Mouse (Mus musculus) intestine, embryonic 16.5 days (tissue): ENCODE results near the gene Mettl7a3. TPM values are rescaled to one million over a fixed set of nuclear protein-coding genes. Genes with fewer than 3 reads are reported as not detected.
"Not testable (repeated sequence)": the region's sequence is repeated elsewhere in the genome, so short reads cannot be mapped to it uniquely, and the experiment has no call there.

Source experiments
- ATAC-seq: fragments of 200-750 bp; cut with Nextera tagmentation; 2 replicates; pipeline ENCODE4 v1.8.0; 2017; ENCODE audit warnings: moderate TSS enrichment, moderate library complexity
- H3K27ac ChIP-seq: fragments of 300-500 bp; sonication (generic); 2 replicates; pipeline ENCODE4 v1.5.1; 2014; ENCODE audit warnings: mild to moderate bottlenecking, low read length
- H3K27me3 ChIP-seq: fragments of 300-500 bp; sonication (generic); replicated peaks from 2 replicates; pipeline ENCODE4 v1.6.1; 2014; ENCODE audit warnings: low read length, control low read depth, mixed read lengths; ENCODE audit not compliant: control insufficient read depth, insufficient read depth
- H3K36me3 ChIP-seq: fragments of 300-500 bp; sonication (generic); 2 replicates; pipeline ENCODE4 v1.6.1; 2014; ENCODE audit warnings: low read length, control low read depth; ENCODE audit not compliant: control insufficient read depth, insufficient read depth
- H3K4me1 ChIP-seq: fragments of 300-500 bp; sonication (generic); 2 replicates; pipeline ENCODE4 v1.6.1; 2014; ENCODE audit warnings: low read length, control low read depth, mixed read lengths; ENCODE audit not compliant: control insufficient read depth, insufficient read depth
- H3K4me2 ChIP-seq: fragments of 300-500 bp; sonication (generic); 2 replicates; pipeline ENCODE4 v1.6.1; 2014; ENCODE audit warnings: low read depth, low read length, control low read depth
- H3K4me3 ChIP-seq: fragments of 300-500 bp; sonication (generic); 2 replicates; pipeline ENCODE4 v1.5.1; 2014; ENCODE audit warnings: mild to moderate bottlenecking, low read length
- H3K9ac ChIP-seq: fragments of 300-500 bp; sonication (generic); 2 replicates; pipeline ENCODE4 v1.6.1; 2014; ENCODE audit warnings: low read depth, low read length
- H3K9me3 ChIP-seq: fragments of 300-500 bp; sonication (generic); 2 replicates; pipeline ENCODE4 v1.6.1; 2016; ENCODE audit warnings: low read length, control low read depth; ENCODE audit not compliant: control insufficient read depth
- WGBS: fragments of 180-500 bp; shearing (Covaris S2); extraction: QIAGEN DNeasy Blood & Tissue Kit; methylation state at CpG from one replicate; pipeline ENCODE4 v1.1.7; 2014; 5-methylcytosine and 5-hydroxymethylcytosine counted together
- polyA plus RNA-seq: library from polyadenylated mRNA; unstranded; fragments of >200 nt; fragmentation: Nextera tagmentation; extraction: Ambion mirVana; gene quantifications from 2 replicates; pipeline ENCODE4 v1.2.1, GENCODE M21; 2015

Mettl7a3 gene
- polyA plus RNA-seq, 1 experiment from 2014 or later, result not detected

DNA sequence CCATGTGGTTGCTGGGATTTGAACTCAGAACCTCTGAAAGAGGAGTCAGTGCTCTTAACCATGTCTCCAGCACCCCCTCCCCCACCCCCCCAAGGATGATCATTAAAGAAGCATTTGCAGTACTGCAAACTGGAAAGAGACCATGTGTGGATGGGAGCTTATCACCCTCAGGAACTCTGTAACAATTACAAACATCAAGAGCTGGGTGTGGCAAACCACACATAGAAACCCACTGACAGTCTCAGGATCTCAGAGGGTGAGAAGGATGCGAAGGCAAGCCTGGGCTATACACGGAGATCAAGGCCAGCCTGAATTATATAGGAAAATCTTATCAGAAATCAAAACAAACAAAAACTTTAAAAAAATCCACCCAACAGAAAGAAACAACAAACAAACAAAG lies 28.5 kb upstream of the Mettl7a3 start:
- Histone ChIP-seq H3K4me1 (no peaks in the 10 kb centered on the region), H3K27ac (no peak overlapping the region), H3K9me3 (no peaks in the 10 kb centered on the region), H3K27me3 (no peaks in the 10 kb centered on the region), H3K9ac (no peak overlapping the region), H3K4me3 (no peak overlapping the region), H3K4me2 (no peak overlapping the region), H3K36me3 (no peaks in the 10 kb centered on the region)
- 74% methylated on average over 2 of the region's 2 CpGs for WGBS
- no peak for ATAC-seq

DNA sequence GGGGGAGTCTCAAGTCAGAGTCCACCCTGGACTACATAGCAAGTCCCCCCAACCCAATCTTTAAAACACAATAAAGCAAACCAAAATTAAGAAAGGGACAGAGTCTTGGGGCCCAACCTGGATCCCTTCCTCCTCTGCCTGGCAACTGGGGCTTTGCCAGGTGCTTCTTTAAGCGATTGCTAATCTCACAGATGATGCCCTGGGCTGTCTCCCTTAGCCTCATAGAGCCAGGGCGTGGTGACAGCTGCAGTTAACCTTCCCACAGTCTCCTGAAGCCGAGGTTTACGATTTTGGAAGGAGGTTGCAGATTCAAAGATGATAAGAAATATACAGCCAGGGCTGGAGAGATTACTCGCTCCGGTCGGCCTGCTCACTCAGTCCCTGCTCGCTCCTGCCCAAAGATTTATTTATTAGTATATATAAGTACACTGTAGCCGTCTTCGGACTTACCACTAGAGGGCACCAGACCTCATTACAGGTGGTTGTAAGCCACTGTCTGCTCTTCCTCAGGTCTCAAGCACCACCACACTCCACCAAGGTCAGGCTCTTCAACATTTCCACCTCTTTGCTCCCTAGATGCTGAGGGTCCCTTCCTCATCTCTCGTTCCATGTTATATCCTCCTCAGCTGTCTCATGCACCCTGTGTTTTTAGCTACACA lies 27.2 kb upstream of the Mettl7a3 start:
- H3K9ac ChIP-seq, H3K27ac ChIP-seq, ATAC-seq, H3K36me3 ChIP-seq, H3K4me3 ChIP-seq, H3K4me1 ChIP-seq, H3K4me2 ChIP-seq, H3K9me3 ChIP-seq, H3K27me3 ChIP-seq: not testable (repeated sequence)
- WGBS, result 36% methylated on average over 11 of the region's 11 CpGs

DNA sequence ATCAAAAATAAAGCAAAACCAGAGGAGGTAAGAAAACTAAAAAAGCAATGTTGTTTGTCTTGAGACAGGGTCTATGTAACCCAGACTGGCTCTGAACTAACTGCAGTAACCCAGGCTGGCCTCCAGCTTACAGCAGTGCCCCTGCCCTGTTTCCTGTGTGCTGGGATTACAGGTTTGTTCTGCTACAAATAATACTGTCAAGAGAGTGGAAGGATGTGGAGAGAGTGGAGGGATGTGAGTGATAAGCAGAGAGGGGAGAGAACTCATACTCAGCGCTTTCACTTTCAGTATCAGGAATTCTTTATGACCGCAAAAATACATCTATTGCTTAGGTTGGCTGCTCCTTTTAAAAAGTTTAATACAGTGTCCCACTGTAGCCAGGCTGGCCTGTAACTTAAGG lies 22.4 kb upstream of the Mettl7a3 start:
- Histone ChIP-seq H3K36me3 (no peaks in the 10 kb centered on the region), H3K9ac (no peak overlapping the region), H3K4me1 (no peaks in the 10 kb centered on the region), H3K27me3 (no peaks in the 10 kb centered on the region), H3K9me3 (no peaks in the 10 kb centered on the region), H3K4me2 (no peak overlapping the region), H3K27ac (no peak overlapping the region; the same call in 1 of the 2 replicates), H3K4me3 (no peak overlapping the region)
- WGBS, result 52% methylated on average over 2 of the region's 2 CpGs
- no peak for ATAC-seq

DNA sequence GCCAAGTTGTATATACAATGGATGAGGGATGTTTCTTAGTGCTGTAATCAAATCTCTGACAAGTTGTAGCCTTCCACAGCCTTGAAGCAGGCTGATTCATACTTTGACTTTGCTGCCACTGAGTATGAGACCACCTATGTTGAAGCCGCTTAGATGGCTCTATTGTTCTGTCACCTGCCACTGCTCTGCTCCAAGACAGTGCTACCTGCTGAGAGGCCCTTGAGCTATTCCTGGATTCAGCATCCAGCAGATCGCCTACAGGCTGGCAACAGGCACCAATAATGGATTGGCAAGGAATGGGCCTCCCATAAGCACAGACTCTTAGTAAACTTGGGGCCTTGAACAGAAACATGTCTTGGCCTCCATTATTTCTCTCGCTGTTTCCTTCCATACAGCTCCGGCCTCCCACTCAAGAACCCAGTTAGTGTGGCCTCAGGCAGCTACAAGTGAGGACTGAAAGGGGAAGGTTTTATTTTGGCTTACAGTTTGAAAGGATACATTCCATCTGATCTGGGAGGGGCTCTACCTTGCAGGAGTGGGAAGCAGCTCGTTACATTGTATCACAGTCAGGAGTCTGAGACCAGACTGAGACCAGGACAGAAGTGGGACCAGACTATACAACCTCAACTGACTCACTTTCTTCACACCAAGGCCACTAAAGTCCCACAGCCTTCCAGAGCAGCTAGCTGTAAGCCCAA lies 20.1 kb upstream of the Mettl7a3 start:
- H3K9me3 ChIP-seq, result no peaks in the 10 kb centered on the region
- no peak overlapping the region for H3K4me3 ChIP-seq
- no peak overlapping the region for H3K4me2 ChIP-seq
- H3K27ac ChIP-seq, result no peak overlapping the region
- H3K4me1 ChIP-seq, result 0 out of 2 replicates have a peak, but pooled peaks cover 3% of the 10 kb centered on the region
- no peaks in the 10 kb centered on the region for H3K36me3 ChIP-seq
- no peak for ATAC-seq
- WGBS, result 92% methylated on average over 5 of the region's 5 CpGs
- no peaks in the 10 kb centered on the region for H3K27me3 ChIP-seq
- H3K9ac ChIP-seq, result no peak overlapping the region

DNA sequence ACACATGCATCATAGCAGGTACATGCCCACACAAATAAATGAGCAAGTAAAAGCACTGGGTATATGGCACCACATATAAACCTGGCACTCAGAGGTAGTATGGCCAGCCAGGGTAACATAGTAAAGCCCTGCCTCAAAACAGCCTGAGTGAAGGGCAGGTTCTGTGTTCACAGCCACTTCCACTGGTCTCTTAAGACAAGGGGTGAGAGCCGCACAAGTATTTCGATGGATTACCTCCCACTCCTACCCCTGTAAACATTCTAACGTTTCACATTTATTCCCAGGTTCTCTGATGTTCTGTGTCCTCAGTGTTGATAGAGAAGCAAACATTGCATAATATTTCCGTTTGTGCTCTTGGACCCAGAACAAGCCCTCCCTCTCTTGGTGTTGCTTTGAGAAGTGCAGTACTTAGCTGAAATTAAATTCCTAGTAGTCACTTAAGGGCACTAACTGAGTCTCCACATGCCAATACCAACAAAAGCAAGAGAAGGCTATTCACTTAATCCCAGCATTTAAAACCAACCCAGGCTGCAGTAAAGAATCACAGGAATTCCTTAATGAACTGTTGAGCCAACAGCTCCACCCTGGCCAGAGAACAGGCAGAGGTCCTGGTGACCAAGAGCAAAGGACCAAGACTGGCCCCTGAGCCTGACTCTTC lies 16.6 kb upstream of the Mettl7a3 start:
- not testable (repeated sequence) for H3K4me2 ChIP-seq, ATAC-seq, H3K4me3 ChIP-seq, H3K27ac ChIP-seq, H3K36me3 ChIP-seq, H3K4me1 ChIP-seq, H3K9me3 ChIP-seq, H3K27me3 ChIP-seq, H3K9ac ChIP-seq
- WGBS, result 28% methylated on average over 4 of the region's 4 CpGs

DNA sequence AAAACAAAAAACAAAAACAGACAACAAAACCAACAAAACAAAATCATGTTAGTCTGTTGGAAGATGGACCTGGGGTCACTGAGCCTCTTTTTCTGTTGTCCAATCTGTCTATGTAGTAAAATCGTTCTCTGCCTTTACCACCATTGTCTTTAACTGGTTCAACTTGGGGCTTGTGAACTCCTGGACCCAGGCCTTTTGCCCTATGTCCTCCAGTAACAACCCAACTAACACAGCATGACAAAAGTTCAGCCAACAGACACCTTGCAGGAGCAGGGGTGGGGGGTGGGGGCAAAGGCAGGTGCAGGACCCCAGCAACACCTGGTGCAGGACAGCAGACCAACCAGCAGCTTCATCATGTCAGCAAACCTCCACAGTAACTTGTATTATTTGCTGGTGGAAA lies 14.8 kb upstream of the Mettl7a3 start:
- ATAC-seq, result 0 out of 2 replicates have a peak, but pooled peaks have one; percentile 7
- Histone ChIP-seq H3K27ac (no peak overlapping the region), H3K4me3 (no peak overlapping the region)

DNA sequence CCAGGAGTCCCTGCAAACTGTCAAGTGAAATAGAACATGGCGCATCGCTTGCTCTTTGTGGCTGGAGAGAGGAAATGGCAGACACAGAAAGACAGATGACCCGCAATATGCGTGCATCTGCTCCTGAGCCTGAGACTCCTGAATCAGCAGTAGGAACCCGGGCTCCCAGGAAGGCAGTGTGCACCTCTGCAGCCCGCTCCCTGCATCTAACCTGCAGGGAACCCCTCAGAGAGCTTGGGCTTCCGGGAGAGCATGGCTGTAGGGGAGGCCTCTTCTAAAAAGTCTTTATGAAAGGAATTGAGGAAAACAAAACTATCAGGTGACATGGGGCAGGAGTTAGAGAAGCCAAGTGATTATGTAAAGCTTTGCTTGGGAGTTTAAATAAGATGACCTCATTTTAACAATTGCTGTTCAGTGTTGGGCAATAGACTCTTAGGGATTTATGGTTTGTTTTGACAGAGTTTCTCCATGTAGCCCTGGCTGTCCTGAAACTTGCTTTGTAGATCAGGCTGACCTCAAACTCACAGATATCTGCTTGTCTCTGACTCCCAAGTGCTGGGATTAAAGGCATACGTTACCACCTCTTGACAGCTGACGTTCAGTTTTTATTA lies 14.3 kb upstream of the Mettl7a3 start:
- no peak overlapping the region for H3K4me3 ChIP-seq
- H3K9ac ChIP-seq, result no peak overlapping the region
- no peaks in the 10 kb centered on the region for H3K9me3 ChIP-seq
- peaks cover 9% of the 10 kb centered on the region; the same call in 1 of the 2 replicates for H3K4me1 ChIP-seq
- no peaks in the 10 kb centered on the region for H3K27me3 ChIP-seq
- ATAC-seq, result peak; percentile 46; the same call in 1 of the 2 replicates
- WGBS, result 43% methylated on average over 9 of the region's 9 CpGs
- H3K27ac ChIP-seq, result no peak overlapping the region
- H3K4me2 ChIP-seq, result no peak overlapping the region
- H3K36me3 ChIP-seq, result no peaks in the 10 kb centered on the region

More for the DNA sequence above, 14.8 kb upstream of the Mettl7a3 start:
- 83% methylated on average over 1 of the region's 1 CpGs for WGBS
- no peaks in the 10 kb centered on the region for H3K36me3 ChIP-seq
- H3K9me3 ChIP-seq, result no peaks in the 10 kb centered on the region
- H3K4me2 ChIP-seq, result no peak overlapping the region
- no peaks in the 10 kb centered on the region for H3K27me3 ChIP-seq
- no peak overlapping the region for H3K9ac ChIP-seq
- H3K4me1 ChIP-seq, result peaks cover 9% of the 10 kb centered on the region; the same call in 1 of the 2 replicates

DNA sequence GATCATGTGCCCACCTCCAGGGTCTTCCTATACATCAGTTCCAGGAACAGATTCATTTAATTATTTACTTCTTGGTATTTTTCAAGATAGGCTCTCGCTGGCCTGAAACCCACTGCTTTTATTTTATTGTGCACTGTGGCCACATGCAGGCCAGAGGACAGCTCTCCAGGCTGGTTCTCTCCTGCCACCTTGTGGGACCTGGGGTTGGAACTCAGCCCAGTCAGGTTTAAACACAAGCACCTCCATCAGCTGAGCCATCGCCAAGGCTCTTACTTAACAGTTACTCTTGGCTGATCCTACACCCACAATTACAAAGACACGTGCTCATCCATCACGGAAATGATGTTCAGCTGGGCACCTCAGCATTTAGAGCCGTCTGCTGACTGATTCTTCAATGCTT lies 13.6 kb upstream of the Mettl7a3 start:
- Histone ChIP-seq H3K36me3 (no peaks in the 10 kb centered on the region), H3K4me3 (no peak overlapping the region), H3K4me1 (peaks cover 9% of the 10 kb centered on the region; the same call in 1 of the 2 replicates), H3K9me3 (no peaks in the 10 kb centered on the region), H3K27me3 (no peaks in the 10 kb centered on the region), H3K4me2 (no peak overlapping the region), H3K9ac (no peak overlapping the region), H3K27ac (no peak overlapping the region)
- 47% methylated on average over 5 of the region's 5 CpGs for WGBS
- ATAC-seq, result no peak

DNA sequence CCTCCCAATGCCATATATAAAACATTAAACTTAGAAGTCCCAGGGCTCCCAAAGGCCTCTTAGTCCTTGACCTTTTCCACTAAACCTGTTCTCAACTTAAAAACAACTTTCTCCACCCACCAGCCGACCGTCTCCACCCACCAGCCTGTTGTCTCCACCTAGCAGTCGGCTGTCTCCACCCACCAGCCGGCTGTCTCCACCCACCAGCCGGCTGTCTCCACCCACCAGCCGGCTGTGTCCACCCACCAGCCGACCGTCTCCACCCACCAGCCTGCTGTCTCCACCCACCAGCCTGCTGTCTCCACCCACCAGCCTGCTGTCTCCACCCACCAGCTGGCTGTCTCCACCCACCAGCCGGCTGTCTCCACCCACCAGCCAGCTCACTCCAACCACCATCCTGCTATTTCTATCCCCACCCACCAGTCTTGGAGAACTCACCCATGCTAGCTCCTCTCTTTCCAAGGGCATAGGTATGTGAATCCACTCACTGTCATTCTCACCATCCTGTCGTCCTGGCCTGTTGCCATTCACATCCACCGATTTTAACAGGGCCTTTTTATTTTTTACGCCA lies 10.6 kb upstream of the Mettl7a3 start:
- no peak overlapping the region for H3K9ac ChIP-seq
- ATAC-seq, result no peak
- H3K36me3 ChIP-seq, result no peaks in the 10 kb centered on the region
- no peak overlapping the region for H3K4me2 ChIP-seq
- 77% methylated on average over 12 of the region's 12 CpGs for WGBS
- H3K9me3 ChIP-seq, result no peaks in the 10 kb centered on the region
- H3K4me3 ChIP-seq, result no peak overlapping the region
- peaks cover 6% of the 10 kb centered on the region; the same call in 1 of the 2 replicates for H3K4me1 ChIP-seq
- H3K27me3 ChIP-seq, result no peaks in the 10 kb centered on the region
- no peak overlapping the region for H3K27ac ChIP-seq
